Mouse (Mus musculus) heart, postnatal 25 days (tissue): Measurements from ENCODE around the gene Rsad1. TPM values are rescaled to one million over a fixed set of nuclear protein-coding genes. Genes with fewer than 3 reads are reported as not detected.

Experiments used
- DNase-seq: peaks from one replicate; pipeline ENCODE4 v3.0.0; 2022; ENCODE audit warnings: low spot score
- intact Hi-C: fragments of 180-260 bp; cut with DNase I; formaldehyde crosslinking; loops from one replicate; pipeline ENCODE4 v1.15.1; 2025
- total RNA-seq, 2 experiments: library from RNA; stranded (reverse); gene quantifications; 2 replicates each; pipeline ENCODE4 v1.2.3; 2021

Rsad1 gene
- total RNA-seq, 2 experiments from 2014 or later, result 11.3 to 11.5 TPM

GRCm38 (mm10) chr11:94549691-94550441, 811 bp upstream of the Rsad1 start:
- no peak for DNase-seq
- intact Hi-C loops, result loop anchor here (1.0 to 5.0 kb wide), 3 partner anchors 82 to 208 kb away; no protein-coding TSS in a partner anchor

GRCm38 (mm10) chr11:94548041-94548784, 842 bp downstream of the Rsad1 start:
- intact Hi-C loops, result loop anchor here (5.0 kb wide), 2 partner anchors 84 to 206 kb away; no protein-coding TSS in a partner anchor

GRCm38 (mm10) chr11:94547271-94547670, 1.8 kb downstream of the Rsad1 start:
- DNase-seq, result no peak
- intact Hi-C loops, result loop anchor here (5.0 kb wide), 2 partner anchors 85 to 205 kb away; no protein-coding TSS in a partner anchor

More at GRCm38 (mm10) chr11:94548041-94548784, 842 bp downstream of the Rsad1 start:
- DNase-seq, result peak; percentile 45

DNA sequence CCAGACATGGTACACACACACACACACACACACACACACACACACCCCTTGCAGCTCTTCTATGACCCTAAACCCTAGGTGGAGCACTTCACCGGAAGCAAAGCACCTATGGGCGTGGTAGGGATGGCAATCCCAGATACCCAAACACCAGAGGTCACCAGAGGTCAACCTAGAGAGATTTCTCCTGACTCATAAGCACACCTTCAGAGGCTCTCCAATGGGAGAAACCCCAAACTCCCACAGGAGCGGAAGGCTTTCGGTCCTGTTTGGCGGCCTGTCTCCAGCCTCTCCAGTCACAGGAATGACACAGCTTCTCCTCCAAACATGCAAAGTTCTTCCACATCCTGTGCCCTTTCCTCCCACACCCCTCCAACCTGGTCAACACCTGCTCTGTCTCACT, 2.7 kb downstream of the Rsad1 start:
- intact Hi-C loops, result loop anchor here (5.0 kb wide), 2 partner anchors 86 to 204 kb away; no protein-coding TSS in a partner anchor
- no peak for DNase-seq

GRCm38 (mm10) chr11:94544422-94544821, 4.6 kb downstream of the Rsad1 start:
- no peak for DNase-seq
- intact Hi-C loops, result loop anchor here (5.0 kb wide), 1 partner anchor 127 kb away; no protein-coding TSS in a partner anchor

DNA sequence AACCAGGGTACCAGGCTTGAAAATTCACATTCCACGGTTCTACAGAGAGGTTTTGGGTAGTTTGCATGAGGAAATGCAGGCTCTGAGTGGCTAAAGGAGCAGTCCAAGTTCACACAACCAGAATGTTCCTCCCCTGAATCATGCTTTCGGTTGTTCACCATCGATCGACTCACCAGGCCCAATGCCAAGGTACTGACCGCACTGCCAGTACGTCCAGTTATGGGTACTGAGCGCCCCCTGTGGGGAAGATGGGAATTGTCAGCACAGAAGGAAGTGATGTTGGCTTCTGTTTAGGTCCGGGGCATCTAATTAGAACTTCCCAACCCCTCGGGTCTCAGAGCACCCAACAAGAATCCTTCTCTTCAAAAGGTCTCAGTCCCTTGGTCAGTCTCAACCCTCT, 5.1 kb downstream of the Rsad1 start:
- DNase-seq, result peak; percentile 84
- intact Hi-C loops, result loop anchor here (5.0 kb wide), 1 partner anchor 127 kb away; no protein-coding TSS in a partner anchor

DNA sequence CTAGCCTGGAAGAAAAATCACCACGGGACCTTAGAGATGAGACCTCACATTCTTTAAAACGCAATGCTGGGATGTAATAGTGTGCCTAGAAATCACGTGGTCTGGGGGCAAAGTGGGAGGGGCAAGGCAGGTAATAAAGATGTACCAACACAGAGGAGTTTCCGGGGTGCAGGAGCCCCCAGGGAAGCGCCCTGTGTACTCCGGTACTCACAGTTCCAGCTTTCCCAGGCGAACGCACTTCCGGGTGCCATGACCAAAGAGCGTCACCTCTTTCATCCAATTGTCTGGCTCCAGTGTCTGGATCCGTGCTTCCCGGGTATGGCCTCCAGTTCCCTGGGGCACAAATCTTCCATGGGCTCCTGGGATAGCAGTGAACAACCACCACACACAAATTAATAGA, 5.7 kb downstream of the Rsad1 start:
- no peak for DNase-seq
- intact Hi-C loops, result loop anchor here (5.0 kb wide), 1 partner anchor 126 kb away; no protein-coding TSS in a partner anchor

DNA sequence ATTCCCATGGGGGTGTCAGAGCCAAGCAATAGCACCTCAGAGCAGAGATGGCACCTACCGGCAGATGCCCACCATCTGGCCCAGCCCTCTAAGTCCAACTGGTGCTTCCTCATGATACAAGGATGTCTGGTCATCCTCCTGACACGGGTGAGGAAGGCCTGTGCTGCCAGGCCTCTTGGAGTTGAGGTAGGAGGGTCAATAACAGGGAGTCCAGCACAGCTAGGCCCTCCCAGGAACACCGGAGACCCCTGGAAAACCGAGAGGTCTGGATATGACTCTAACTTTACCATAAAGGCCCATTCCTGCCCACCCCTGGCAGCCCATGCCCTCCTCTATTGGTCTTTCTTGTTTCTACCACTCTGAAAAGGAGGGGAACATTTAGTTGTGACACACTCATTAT, 6.7 kb downstream of the Rsad1 start:
- no peak for DNase-seq
- intact Hi-C loops, result loop anchor here (5.0 kb wide), 1 partner anchor 125 kb away; no protein-coding TSS in a partner anchor

GRCm38 (mm10) chr11:94539761-94540160, 9.3 kb downstream of the Rsad1 start:
- DNase-seq, result no peak
- intact Hi-C loops, result loop anchor here (5.0 kb wide), 1 partner anchor 122 kb away; no protein-coding TSS in a partner anchor

- intact Hi-C loops, result no loop called here
- DNase-seq, result no peak
These were observed 10.2 kb downstream of the Rsad1 start for GRCm38 (mm10) chr11:94538733-94539292.

GRCm38 (mm10) chr11:94533171-94533570, 15.9 kb downstream of the Rsad1 start:
- no peak for DNase-seq

DNA sequence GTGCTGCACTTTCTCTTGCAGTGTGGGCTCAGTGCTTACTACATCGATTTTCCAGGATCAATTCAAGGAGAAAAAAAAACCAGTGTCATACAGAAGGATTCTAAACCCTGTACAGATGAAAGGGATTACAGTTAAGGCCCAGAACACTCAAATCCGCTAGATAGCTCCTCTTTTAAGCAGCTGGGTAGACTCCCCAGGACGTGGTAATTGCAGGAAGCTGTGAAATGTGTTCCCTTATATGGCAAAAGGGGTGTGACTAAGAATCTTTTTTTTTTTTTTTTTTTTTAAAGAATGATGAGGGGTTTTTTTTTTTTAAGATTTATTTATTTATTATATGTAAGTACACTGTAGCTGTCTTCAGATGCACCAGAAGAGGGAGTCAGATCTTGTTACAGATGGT, 20.2 kb downstream of the Rsad1 start:
- intact Hi-C loops, result no loop called here
- DNase-seq, result no peak

More at GRCm38 (mm10) chr11:94533171-94533570, 15.9 kb downstream of the Rsad1 start:
- intact Hi-C loops, result no loop called here

DNA sequence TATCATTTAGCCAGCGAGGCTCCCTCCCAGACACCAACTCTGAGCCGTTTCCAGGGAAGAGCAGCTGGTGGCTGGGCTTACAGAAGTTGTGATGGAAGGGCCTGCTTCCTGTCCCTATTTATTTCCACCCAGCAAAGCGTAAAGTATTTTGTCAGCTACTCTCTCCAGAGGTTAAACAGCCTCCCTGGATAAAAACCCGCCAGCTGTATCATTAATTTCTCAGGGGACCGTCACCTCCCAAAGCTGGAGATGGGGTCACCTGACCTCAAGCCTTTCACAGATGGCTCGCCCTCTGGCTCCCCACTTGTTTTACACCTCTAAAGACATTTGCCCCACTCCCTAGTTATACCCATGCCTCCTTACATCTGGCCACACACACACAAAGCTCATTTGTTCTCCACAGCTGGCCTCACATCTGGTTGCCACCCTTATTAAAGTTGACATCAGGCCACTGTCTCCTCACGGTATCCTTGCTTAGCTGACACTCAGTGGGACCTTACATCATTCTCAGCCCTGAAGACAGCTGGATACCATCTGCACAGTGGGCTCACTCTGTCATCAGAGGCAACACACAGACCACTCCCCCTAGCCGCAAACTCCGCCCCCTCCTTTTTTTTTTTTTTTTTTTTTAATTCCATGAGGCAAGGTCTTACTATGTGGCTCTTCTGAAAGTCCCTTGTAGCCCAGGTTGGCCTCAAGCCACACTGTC, 22.7 kb downstream of the Rsad1 start:
- intact Hi-C loops, result no loop called here
- no peak for DNase-seq

GRCm38 (mm10) chr11:94521219-94521843, 27.7 kb downstream of the Rsad1 start, which contains the start of gene Mycbpap:
TSS of gene Mycbpap (minus strand) at chr11:94521742.
- intact Hi-C loops, result no loop called here
- peak; percentile 34 for DNase-seq

DNA sequence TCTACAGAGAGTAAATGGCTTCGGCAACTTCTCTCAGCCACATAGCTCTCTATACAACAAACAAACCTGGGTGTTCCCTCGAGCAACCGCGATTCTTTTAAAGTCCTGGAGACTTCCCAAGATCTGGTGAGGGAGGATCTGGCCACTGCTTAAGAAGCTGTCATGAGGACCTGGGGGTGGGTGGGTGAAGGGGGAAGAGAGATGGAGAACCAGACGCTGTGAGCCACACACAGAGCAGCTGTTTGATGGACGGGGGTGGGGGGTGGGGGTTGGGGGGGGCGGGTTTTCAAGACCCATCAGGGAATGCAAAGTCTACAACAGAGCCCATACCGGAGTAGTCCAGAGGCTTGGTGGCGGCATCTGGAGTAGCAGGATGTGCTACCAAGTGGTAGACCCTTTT, 35.6 kb downstream of the Rsad1 start:
- DNase-seq, result no peak
- intact Hi-C loops, result no loop called here

GRCm38 (mm10) chr11:94508976-94509375, 40.1 kb downstream of the Rsad1 start:
- no peak for DNase-seq
- intact Hi-C loops, result no loop called here

DNA sequence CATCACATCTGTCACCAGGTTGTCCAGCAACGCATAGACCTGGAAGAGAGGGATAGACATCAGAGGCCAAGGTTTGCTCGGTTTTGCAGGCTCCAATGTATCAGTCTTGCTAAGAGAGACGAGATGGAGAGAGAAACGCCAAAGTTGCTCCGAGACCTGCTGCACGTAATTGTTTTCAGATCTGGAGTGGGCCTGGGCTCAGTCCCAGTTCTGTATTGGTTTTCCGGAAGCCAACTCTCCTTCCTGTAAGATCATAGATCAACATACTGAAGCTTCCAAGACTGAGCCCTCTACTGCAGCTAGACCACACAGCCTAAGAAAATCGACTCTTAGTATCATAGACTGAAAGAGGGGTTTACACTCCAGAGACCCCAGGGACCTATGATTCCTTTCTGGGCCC, 47.6 kb downstream of the Rsad1 start:
- intact Hi-C loops, result no loop called here
- DNase-seq, result no peak

DNA sequence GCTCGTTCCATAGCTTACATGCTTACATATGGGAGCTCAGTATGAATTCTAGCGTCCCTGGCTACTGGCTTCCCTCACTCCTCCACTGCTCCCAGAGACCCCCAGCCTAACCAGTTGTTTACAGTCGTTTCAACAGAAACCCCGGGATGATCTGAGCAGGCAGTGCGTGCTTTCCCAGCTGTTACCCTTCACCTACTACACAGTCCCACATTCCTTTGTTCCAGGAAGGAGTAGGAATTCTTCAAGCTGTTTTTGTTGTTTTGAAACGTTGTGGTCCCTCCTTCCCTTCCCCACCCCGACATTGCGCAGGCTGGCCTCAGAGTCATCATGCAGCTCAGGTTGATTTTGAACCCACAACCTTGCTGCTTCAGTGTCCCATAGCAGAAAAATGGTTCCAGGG, 48.7 kb downstream of the Rsad1 start:
- DNase-seq, result no peak
- intact Hi-C loops, result no loop called here

GRCm38 (mm10) chr11:94499661-94500152, 49.3 kb downstream of the Rsad1 start, which contains the start of gene Epn3:
TSS of gene Epn3 (minus strand) at chr11:94499974.
- DNase-seq, result no peak
- intact Hi-C loops, result no loop called here
